ENCODE assay signal across 16 mouse cellular contexts in genomic region chr12:75645780-75646179, GRCm38 (mm10). TPM values are rescaled to one million over a fixed set of nuclear protein-coding genes. Genes with fewer than 3 reads are reported as not detected.
DNase-seq lines count a peak whose midpoint lies in the region; ATAC-seq and TF ChIP-seq lines count a peak whose summit lies in the region.
"Had no signal": no experiment of that assay in that cellular context is flagged by ENCODE, and none has a peak within 500 bp of the region (broad histone marks: within the 10 kb centered on the region; RNA-seq: fewer than 3 reads in every experiment).

No protein-coding gene starts in this region.

- H3K27ac ChIP-seq in cerebellum, adult 2 months (ENCODE audit: insufficient read depth, low read length), result no peak overlapping the region
- no peak overlapping the region for H3K27ac ChIP-seq in kidney, adult 2 months (ENCODE audit: insufficient read depth, low read depth, low read length)
- H3K27ac ChIP-seq in midbrain, postnatal 0 days (ENCODE audit: low read depth, low read length), result no peak overlapping the region
- H3K27ac ChIP-seq in midbrain, embryonic 11.5 days (ENCODE audit: low read depth, low read length), result no peak overlapping the region
- no peak overlapping the region for H3K27ac ChIP-seq in small intestine, adult 2 months (ENCODE audit: insufficient read depth, low read depth, low read length)
- H3K27ac ChIP-seq: liver, embryonic 15.5 days; neural tube, embryonic 13.5 days had no signal

- H3K27me3 ChIP-seq in cerebellum, adult 2 months (ENCODE audit: control insufficient read depth, insufficient read depth, low read length), result no peaks in the 10 kb centered on the region
- no peaks in the 10 kb centered on the region for H3K27me3 ChIP-seq in kidney, adult 2 months (replicated peaks; ENCODE audit: control insufficient read depth, insufficient read depth, low read length)
- H3K27me3 ChIP-seq in midbrain, postnatal 0 days (ENCODE audit: insufficient read depth, low read length), result no peaks in the 10 kb centered on the region
- H3K27me3 ChIP-seq in midbrain, embryonic 11.5 days (ENCODE audit: control insufficient read depth, insufficient read depth, low read length), result no peaks in the 10 kb centered on the region
- no peaks in the 10 kb centered on the region for H3K27me3 ChIP-seq in small intestine, adult 2 months (ENCODE audit: control insufficient read depth, insufficient read depth, low read length)
- H3K27me3 ChIP-seq: liver, embryonic 15.5 days; neural tube, embryonic 13.5 days had no signal

- H3K9ac ChIP-seq in midbrain, postnatal 0 days (replicated peaks; ENCODE audit: low read length, poor library complexity, severe bottlenecking), result no peak overlapping the region
- H3K9ac ChIP-seq in midbrain, embryonic 11.5 days (ENCODE audit: low read length), result no peak overlapping the region
- H3K9ac ChIP-seq: liver, embryonic 15.5 days; neural tube, embryonic 13.5 days had no signal

- intact Hi-C loops in left cerebral cortex, postnatal 4 days (cut with DNase I), result no loop called here

- no peaks in the 10 kb centered on the region for H3K36me3 ChIP-seq in kidney, adult 2 months (ENCODE audit: control insufficient read depth, insufficient read depth, low read length)
- H3K36me3 ChIP-seq in midbrain, postnatal 0 days (ENCODE audit: insufficient read depth, low read length), result no peaks in the 10 kb centered on the region
- H3K36me3 ChIP-seq in midbrain, embryonic 11.5 days (ENCODE audit: control insufficient read depth, insufficient read depth, low read length), result no peaks in the 10 kb centered on the region
- H3K36me3 ChIP-seq in small intestine, adult 2 months (ENCODE audit: control insufficient read depth, insufficient read depth, low read length), result no peaks in the 10 kb centered on the region
- H3K36me3 ChIP-seq: liver, embryonic 15.5 days; neural tube, embryonic 13.5 days had no signal

- TF ChIP-seq CTCF in cerebellum, adult 2 months (IDR thresholded peaks at IDR 0.05; ENCODE audit: borderline replicate concordance, insufficient read depth, low read depth, low read length), result peak; percentile 28; the same call in 1 of the 2 replicates
- peak; percentile 34 for TF ChIP-seq CTCF in kidney, adult 2 months (conservative IDR thresholded peaks at IDR 0.05; ENCODE audit: insufficient read depth, insufficient read length, low read depth, low read length)
- peak; percentile 40 for TF ChIP-seq CTCF in midbrain, postnatal 0 days (IDR thresholded peaks at IDR 0.05)
- TF ChIP-seq CTCF in small intestine, adult 2 months (IDR thresholded peaks at IDR 0.05; ENCODE audit: extremely low read depth, insufficient read length, insufficient replicate concordance, low read depth, low read length), result peak; percentile 26; the same call in 1 of the 2 replicates

- DNase-seq in cerebellum, adult 2 months, result no peak
- no peak for DNase-seq in cerebellum, adult 11-12 months
- peak; percentile 15 for DNase-seq in kidney, adult 2 months
- DNase-seq in kidney, postnatal 10 days, result no peak
- DNase-seq in midbrain, postnatal 0 days (ENCODE audit: low spot score), result no peak
- no peak for DNase-seq in midbrain, embryonic 11.5 days (ENCODE audit: low spot score, missing footprints)
- no peak for DNase-seq in left cerebral cortex, postnatal 4 days
- DNase-seq: adrenal gland, adult 2 months; cerebellum, adult 18-20 months; heart, adult 18-20 months; kidney, adult 9 months had no signal

- H3K4me2 ChIP-seq in midbrain, postnatal 0 days (ENCODE audit: low read depth, low read length, poor library complexity, severe bottlenecking), result no peak overlapping the region
- H3K4me2 ChIP-seq in midbrain, embryonic 11.5 days, result no peak overlapping the region
- H3K4me2 ChIP-seq: liver, embryonic 15.5 days; neural tube, embryonic 13.5 days had no signal

- no peak for ATAC-seq in midbrain, postnatal 0 days (ENCODE audit: low FRiP score)
- no peak for ATAC-seq in midbrain, embryonic 11.5 days (ENCODE audit: low FRiP score)
- ATAC-seq: forebrain, embryonic 14.5 days; hindbrain, embryonic 16.5 days had no signal

- no peaks in the 10 kb centered on the region for H3K9me3 ChIP-seq in midbrain, postnatal 0 days (ENCODE audit: low read length)
- H3K9me3 ChIP-seq in midbrain, embryonic 11.5 days (ENCODE audit: control insufficient read depth, low read length), result no peaks in the 10 kb centered on the region
- H3K9me3 ChIP-seq: liver, embryonic 15.5 days; neural tube, embryonic 13.5 days had no signal

- no peak for TF ChIP-seq POLR2A in cerebellum, adult 2 months (IDR thresholded peaks at IDR 0.05; ENCODE audit: borderline replicate concordance, insufficient read depth, low read length)
- no peak for TF ChIP-seq POLR2A in kidney, adult 2 months (IDR thresholded peaks at IDR 0.05; ENCODE audit: low read depth, low read length)
- TF ChIP-seq POLR2A in small intestine, adult 2 months (IDR thresholded peaks at IDR 0.05; ENCODE audit: low read depth, low read length), result no peak

- WGBS in cerebellum, adult 2 months, result 94% methylated on average over 1 of the region's 1 CpGs
- WGBS in kidney, adult 2 months, result 100% methylated on average over 1 of the region's 1 CpGs
- 88% methylated on average over 1 of the region's 1 CpGs for WGBS in midbrain, postnatal 0 days
- WGBS in midbrain, embryonic 11.5 days, result 86% methylated on average over 1 of the region's 1 CpGs
- 89% methylated on average over 1 of the region's 1 CpGs for WGBS in small intestine, adult 2 months

- H3K4me3 ChIP-seq in cerebellum, adult 2 months (replicated peaks; ENCODE audit: insufficient read depth, low read depth, low read length), result no peak overlapping the region
- H3K4me3 ChIP-seq in kidney, adult 2 months (ENCODE audit: insufficient read depth, low read depth, low read length), result no peak overlapping the region
- no peak overlapping the region for H3K4me3 ChIP-seq in midbrain, postnatal 0 days (ENCODE audit: low read depth, low read length)
- H3K4me3 ChIP-seq in midbrain, embryonic 11.5 days (ENCODE audit: low read depth, low read length), result no peak overlapping the region
- no peak overlapping the region for H3K4me3 ChIP-seq in small intestine, adult 2 months (ENCODE audit: low read depth, low read length)
- H3K4me3 ChIP-seq: liver, embryonic 15.5 days; neural tube, embryonic 13.5 days had no signal

- H3K4me1 ChIP-seq in cerebellum, adult 2 months (ENCODE audit: control insufficient read depth, insufficient read depth, low read length), result no peaks in the 10 kb centered on the region
- H3K4me1 ChIP-seq in kidney, adult 2 months (ENCODE audit: control insufficient read depth, insufficient read depth, low read length), result no peaks in the 10 kb centered on the region
- peaks cover 8% of the 10 kb centered on the region for H3K4me1 ChIP-seq in midbrain, postnatal 0 days (ENCODE audit: insufficient read depth, low read length)
- H3K4me1 ChIP-seq in midbrain, embryonic 11.5 days (ENCODE audit: control insufficient read depth, insufficient read depth, low read length), result peaks cover 5% of the 10 kb centered on the region; the same call in 1 of the 2 replicates
- no peaks in the 10 kb centered on the region for H3K4me1 ChIP-seq in small intestine, adult 2 months (ENCODE audit: control insufficient read depth, insufficient read depth, insufficient read length, low read length)
- H3K4me1 ChIP-seq: liver, embryonic 15.5 days had no signal

RNA-seq across cellular contexts. Expression of gene Wdr89, which starts 23.6 kb away (rescaled TPM):
- polyA plus RNA-seq in cerebellum, adult 2 months (2012; rRNA removed), result 5.1 and 5.4 TPM in 2 replicates
- 2.5 and 3.8 TPM in 2 replicates for polyA plus RNA-seq in kidney, adult 2 months (2012; rRNA removed)
- total RNA-seq in midbrain, postnatal 0 days (2014; rRNA removed), result 3.3 and 3.5 TPM in 2 replicates
- 2.9 and 3.5 TPM in 2 replicates for polyA plus RNA-seq in midbrain, postnatal 0 days (2015; fragmentation: Nextera tagmentation; extraction: Ambion mirVana)
- polyA plus RNA-seq in midbrain, embryonic 11.5 days (2014; fragmentation: Nextera tagmentation; extraction: Ambion mirVana), result 10.5 and 11.1 TPM in 2 replicates
- 1.3 and 1.5 TPM in 2 replicates for polyA plus RNA-seq in small intestine, adult 2 months (2012; rRNA removed)
- total RNA-seq in left cerebral cortex, postnatal 4 days (2021), result 1 to 10 TPM; 4.0 to 4.4 TPM

RNA-seq across cellular contexts. Expression of gene Ppp2r5e, which starts 49.7 kb away (rescaled TPM):
- 39.4 and 42.7 TPM in 2 replicates for polyA plus RNA-seq in cerebellum, adult 2 months (2012; rRNA removed)
- 17.1 and 17.3 TPM in 2 replicates for polyA plus RNA-seq in kidney, adult 2 months (2012; rRNA removed)
- 32.9 and 45.7 TPM in 2 replicates for total RNA-seq in midbrain, postnatal 0 days (2014; rRNA removed)
- polyA plus RNA-seq in midbrain, postnatal 0 days (2015; fragmentation: Nextera tagmentation; extraction: Ambion mirVana), result 20.5 and 22.8 TPM in 2 replicates
- polyA plus RNA-seq in midbrain, embryonic 11.5 days (2014; fragmentation: Nextera tagmentation; extraction: Ambion mirVana), result 22.3 and 24.7 TPM in 2 replicates
- polyA plus RNA-seq in small intestine, adult 2 months (2012; rRNA removed), result 9.9 and 14.2 TPM in 2 replicates
- 10 to 100 TPM; 93.4 to 94.3 TPM for total RNA-seq in left cerebral cortex, postnatal 4 days (2021)
